Mouse (Mus musculus) granulocyte monocyte progenitor cell, adult 5-6 weeks (primary cell): ENCODE measurements around the gene Gsdma3. TPM values are rescaled to one million over a fixed set of nuclear protein-coding genes. Genes with fewer than 3 reads are reported as not detected.
A peak's percentile ranks its signal among the peaks of the same experiment; 100 is the strongest.
"Not testable (repeated sequence)": the region's sequence is repeated elsewhere in the genome, so short reads cannot be mapped to it uniquely, and the experiment has no call there.

Experiments
- ATAC-seq: replicated peaks from 2 replicates; pipeline ENCODE4 v1.8.0; 2016; ENCODE audit warnings: mild to moderate bottlenecking, moderate TSS enrichment, inconsistent platforms; ENCODE audit not compliant: poor library complexity, severe bottlenecking
- total RNA-seq, 2 experiments: library from RNA; stranded (forward) in 1 of 2; stranded (reverse) in 1 of 2; fragments of 200-712, 200-1000 nt in 1 of 2; fragments of >200 nt in 1 of 2; fragmentation: Nextera tagmentation in 1 of 2; gene quantifications; 2 replicates each; pipeline ENCODE4 v1.2.3; 2014 to 2017

Gsdma3 gene
- total RNA-seq, 2 experiments from 2014 or later = not detected

DNA sequence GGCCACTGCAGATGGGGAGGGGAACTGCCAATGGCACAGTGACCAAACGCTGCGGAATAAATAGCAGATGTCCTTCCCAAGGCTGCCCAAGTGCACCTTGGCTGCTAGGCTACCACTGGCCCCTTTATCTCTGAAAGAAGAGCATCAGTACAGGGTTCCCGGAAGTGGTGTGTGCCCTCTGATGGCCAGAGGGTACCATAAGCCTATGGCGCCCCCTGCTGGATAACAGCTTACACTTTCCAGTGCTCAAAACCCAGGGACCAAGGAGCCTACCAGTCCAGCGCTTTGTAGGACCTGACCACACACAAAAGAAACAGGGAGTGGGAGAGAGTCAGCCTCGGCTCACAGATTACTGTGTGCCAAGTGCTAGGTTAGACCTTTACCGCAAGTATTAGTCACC is 28.9 kb downstream of the Gsdma3 start:
- ATAC-seq = peak; percentile 93

DNA sequence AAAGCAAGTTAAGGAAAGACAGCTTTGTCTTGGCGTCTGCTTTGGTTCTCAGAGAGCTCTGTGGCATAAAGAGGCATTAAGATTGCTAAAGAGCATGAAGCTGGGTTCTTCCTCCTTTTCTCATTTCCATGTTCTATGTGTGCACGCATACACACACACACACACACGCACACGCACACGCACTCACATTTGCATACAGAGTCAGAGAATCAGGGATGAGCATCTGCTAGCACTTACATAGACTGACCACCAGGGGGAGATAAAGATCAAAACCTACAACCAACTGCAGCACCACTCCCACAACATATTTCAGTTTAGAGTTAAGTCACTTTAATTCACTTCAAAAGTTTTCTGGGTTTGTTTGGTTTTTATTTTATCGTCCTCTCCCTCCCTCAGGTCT is 34.4 kb downstream of the Gsdma3 start:
- ATAC-seq = peak; percentile 98

DNA sequence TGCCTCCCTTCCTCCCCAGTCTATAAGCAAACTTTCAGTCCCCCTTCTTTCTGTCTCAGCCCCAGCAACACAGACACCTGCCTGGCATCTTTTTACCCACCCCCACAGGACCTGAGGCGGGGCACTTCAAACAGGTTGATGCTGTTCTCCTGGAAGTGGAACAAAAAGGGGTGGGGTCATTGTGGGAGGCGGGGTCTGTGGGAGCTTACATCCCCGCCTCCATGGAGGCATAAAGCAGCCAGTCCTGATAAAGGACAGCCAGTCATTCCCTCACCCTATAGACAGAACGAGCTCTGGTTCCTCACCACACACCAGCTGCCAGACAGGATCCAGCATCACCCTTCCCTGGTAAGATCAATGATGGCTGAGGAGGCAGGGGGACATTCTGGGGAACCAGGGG is 37.9 kb downstream of the Gsdma3 start, which contains the start of gene Gsdma:
Gsdma (plus strand) TSS at position 261 of the 400 bp plus-strand sequence.
- no peak for ATAC-seq

DNA sequence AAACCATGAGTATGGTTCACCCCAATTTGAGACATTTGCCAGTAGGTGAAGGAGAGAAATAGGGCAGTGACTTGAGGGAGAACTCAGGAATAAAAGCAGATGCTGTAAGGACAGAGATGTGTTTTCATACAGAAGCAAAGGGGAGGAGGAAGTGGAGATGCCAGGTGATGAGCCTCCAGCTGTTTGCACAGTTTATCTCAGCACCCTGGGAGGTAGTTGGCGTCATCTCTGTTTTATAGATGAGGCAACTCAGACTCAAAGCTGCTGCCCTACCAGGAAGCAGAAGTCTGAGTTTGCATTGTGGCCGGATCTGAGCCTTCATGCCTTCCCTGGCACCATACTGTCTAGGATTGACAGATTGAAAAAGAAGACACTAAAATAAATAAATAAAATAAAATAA is 42.8 kb downstream of the Gsdma3 start:
- no peak for ATAC-seq

DNA sequence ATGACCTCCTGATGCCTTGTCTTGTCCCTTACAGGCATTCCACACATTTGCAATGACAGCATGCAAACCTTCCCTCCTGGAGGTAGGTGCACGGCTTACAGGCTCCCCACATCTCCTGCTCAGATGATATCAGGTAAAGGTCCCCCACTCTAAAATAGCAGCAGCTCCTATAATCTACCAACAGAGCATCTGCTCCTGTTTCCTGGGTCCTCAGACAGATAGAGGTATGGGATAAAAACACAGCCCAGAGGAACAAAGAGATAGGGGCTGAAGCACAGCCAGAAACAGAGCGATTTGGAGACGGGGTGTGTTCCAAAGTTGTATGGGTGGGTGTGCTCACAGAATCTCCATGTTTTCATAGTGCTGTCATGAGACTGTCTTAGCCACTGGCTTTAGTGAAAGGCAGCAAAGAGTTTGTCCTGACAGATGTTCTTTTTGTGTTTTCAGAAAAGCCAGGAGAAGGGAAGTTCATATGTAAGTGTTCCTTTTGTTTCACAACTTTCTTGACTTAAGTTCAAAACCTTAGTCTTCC is 45.2 kb downstream of the Gsdma3 start:
- ATAC-seq = no peak

DNA sequence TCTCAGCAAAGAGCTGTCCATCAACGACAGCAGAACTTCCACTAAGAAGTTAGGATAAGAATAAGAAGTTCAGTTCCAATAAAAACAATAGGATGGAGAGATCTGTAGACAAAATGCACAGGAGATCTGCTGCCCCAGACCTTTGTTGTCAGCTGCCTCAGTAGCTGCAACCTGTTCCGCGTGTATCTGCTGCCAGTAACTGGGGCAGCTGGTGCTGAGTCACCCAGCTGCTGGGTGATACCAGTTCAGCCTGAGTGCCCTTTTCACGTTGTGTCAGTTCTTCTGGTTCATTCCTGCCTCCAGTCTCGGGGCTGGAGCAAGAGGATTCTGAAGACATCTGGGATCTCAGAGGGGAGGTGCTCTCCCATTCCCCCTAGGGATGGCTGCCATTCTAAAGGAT is 45.7 kb downstream of the Gsdma3 start:
- no peak for ATAC-seq

DNA sequence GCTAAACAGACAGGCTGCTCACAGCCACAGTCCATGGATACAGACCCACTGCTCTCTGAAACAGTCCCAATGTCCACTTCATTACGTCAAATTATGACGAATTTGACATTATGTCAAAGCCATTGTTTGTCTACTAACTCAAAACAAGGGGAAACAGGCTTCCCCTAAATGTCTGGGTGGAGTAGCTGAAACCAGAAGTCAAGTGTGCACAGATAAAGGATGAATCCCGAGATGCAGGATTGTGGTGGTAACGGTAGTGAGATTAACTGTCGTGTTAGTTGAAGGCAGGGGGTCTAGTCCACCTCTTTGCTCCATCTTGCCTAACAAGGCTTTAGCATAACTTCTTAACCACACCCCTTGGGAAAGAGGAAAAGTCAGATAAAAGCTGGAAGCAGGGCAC is 46.3 kb downstream of the Gsdma3 start:
- no peak for ATAC-seq

DNA sequence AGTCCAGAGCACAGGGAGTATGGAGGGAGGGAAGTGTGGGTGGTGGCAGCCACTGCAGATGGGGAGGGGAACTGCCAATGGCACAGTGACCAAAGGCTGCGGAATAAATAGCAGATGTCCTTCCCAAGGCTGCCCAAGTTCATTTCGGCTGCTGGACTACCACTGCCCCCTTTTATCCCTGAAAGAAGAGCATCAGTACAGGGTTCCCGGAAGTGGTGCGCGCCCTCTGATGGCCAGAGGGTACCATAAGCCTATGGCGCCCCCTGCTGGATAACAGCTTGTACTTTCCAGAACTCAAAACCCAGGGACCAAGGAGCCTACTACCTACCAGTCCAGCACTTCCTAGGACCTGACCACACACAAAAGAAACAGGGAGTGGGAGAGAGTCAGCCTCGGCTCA is 47.0 kb downstream of the Gsdma3 start:
- peak; percentile 88 for ATAC-seq

DNA sequence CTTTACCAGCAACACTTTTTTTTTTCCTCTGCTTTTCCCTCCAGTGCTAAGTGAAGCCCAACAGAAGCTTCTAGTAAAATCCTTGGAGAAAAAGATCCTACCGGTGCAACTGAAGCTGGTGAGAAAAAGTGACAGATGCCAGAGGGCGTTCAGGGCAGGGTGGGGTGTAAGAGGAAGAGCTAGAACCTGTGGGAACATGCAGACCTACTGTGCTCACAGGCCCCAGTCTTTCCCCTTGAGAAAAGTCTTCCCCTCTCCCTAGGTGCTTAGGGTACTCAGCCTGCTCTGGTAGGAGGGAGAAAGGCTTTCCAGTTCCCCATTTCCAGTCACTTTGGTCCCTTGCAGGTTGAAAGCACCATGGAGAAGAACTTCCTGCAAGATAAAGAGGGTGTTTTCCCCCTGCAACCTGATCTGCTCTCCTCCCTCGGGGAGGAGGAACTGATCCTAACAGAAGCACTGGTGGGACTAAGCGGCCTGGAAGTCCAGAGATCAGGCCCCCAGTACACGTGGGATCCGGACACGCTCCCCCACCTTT is 49.7 kb downstream of the Gsdma3 start:
- ATAC-seq = no peak

DNA sequence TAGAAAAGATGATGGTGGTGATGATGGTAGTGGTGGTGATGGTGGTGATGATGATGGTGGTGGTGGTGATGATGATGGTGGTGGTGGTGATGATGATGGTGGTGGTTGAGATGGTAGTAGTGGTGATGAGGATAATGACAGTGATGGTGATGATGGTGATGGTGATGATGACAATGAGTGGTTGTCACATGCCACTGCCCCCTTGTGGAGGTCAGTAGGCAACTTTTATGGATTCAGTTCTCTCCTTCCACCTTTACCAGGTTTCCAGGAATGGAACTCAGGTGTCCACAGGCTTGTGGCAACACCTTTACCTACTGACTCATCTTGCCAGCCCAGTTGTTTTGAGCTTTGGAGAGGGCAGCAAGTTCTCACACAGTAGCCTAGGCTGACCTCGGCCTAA is 53.9 kb downstream of the Gsdma3 start:
- no peak for ATAC-seq

DNA sequence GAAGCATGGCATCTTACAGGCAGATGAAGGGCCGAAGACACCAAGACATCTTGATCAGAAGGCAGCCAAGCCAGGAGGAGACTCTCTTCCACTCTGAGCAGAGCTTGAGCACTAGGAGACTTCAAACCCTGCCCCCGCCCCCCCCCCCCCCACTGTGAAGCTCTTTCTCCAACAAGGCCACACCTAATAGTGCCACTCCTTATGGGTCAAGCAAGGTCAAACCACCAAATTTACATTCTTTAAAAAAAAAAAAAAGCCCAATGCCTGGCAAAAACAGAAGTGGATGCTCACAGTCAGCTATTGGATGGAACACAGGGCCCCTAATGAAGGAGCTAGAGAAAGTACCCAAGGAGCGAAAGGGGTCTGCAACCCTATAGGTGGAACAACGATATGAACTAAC is 54.4 kb downstream of the Gsdma3 start:
- not testable (repeated sequence) for ATAC-seq

DNA sequence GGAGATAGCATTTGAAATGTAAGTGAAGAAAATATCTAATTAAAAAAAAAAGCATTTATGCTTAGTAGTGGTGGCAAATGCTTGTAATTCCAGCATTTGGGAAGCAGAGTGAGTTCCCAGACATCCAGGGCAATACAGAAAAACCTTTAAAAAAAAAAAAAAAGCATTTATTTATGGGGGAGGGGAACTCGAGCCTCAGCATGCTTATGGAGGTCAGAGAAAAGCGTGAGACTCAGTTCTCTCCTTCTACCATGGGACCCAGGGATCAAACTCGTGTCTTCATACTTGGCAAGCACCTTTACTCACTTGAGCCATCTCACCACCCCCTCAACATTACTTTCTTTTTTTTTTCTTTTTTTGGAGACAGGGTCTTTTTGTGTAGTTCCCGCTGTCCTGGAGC is 55.0 kb downstream of the Gsdma3 start:
- no peak for ATAC-seq

DNA sequence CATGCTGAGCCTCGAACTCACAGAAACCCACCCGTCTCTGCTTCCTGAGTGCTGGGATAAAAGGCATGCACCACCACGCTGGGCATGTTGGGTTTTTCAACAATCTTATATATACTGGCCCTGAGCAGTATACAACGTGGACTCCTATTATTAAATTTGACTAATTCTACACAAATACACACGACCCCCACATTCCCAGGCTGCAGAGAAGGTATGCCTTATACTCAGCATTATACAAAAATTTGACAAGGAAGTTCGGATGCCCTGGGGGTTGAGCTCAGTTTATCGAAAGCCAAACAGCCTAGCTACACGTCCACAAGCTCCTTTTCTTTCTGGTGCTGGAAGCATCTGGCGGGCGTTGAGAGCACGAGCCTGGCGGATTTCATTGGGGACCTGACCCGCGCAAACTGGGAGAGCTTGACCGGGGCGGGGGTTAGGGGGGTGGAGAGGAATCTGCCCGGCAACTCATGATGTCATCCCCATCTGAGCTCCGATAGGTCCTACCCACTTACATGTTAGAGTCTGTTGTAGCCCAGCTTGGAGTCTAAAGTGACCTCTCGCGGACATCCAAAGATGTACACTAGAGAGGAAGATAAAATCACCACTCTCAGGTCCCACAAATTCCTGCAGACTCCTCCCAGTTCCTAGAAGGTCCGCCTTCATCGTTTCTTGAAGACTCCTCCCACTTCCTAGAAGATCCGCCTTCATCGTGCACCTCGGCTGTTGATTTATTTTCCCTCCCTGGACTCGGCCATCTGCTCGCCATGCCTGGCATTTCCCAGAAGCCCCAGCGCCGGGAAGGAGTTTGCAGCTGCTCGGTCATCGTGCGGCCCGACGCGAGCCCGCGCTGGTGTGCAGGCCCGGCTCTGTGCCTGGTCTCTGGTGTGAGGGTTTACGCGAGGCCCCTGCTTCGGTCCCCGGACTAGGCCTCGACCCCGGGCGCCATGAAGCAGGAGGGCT is 55.9 kb downstream of the Gsdma3 start, which contains the start of gene Psmd3:
Psmd3 (plus strand) TSS at position 769 of the 960 bp plus-strand sequence.
- ATAC-seq = peak; percentile 94

DNA sequence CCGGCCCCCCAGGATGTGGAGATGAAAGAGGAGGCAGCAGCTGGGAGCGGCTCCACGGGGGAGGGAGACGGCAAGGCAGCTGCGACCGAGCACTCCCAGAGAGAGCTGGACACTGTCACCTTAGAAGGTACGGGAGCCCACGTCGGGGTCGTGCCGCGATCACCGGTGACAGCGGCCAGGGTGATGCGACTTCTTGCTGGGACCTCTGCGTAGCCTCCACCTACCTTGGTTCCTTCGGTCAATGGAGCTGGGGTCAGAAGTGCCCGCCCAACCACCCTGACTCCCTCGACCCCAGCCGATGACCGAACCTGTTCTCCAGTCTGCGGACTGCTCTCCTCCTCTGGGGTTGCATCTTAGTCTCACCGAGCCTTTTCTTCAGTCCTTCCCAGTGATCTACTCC is 56.7 kb downstream of the Gsdma3 start:
- no peak for ATAC-seq

DNA sequence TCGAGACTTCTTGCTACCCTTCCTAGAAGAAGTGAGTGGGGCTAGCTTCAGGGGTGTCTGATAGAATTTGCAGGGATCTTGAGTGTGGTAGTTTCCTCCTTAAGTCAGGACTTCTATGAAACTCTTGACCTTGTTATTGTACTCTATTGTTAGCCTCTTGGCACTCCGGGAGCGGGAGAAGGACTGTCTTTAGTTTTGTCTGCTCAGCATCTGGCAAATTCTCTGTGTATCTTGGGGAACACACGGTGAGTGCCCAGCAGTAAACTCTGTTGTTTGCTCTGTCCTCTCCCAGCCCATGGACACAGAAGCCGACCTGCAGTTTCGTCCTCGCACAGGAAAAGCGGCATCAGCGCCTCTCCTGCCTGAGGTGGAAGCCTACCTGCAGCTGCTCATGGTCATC is 59.5 kb downstream of the Gsdma3 start:
- ATAC-seq = no peak

DNA sequence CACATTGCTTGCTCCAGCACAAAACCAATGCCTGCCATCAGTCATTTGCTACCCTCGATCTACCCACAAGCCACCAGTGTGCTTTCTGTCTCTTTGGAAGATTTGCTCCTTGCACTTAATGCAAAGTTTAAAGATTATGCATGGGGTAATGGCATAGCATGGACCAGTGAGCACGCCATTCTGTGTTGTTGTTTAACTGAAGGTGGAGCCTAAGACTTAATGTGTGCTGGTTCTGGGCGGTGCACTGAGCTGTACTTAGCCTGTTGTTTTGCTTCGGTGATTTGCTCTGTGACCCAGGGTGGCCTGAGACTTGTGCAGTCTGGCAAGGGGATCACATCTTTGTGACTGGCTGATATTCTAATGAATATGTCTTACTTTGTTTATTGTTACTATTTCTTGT is 60.8 kb downstream of the Gsdma3 start:
- no peak for ATAC-seq

Other genes with a start within 250 kb of the Gsdma3 start
- not detected in 2 replicates for gene Tcap, start 242.5 kb upstream of the Gsdma3 start, total RNA-seq (2014; fragmentation: Nextera tagmentation)
- not detected in 2 replicates for gene Tcap, start 242.5 kb upstream of the Gsdma3 start, total RNA-seq (2017)
- gene Pnmt, start 239.9 kb upstream of the Gsdma3 start, total RNA-seq (2014; fragmentation: Nextera tagmentation) = not detected in 2 replicates
- gene Pnmt, start 239.9 kb upstream of the Gsdma3 start, total RNA-seq (2017) = not detected in 2 replicates
- gene Pgap3, start 225.9 kb upstream of the Gsdma3 start, total RNA-seq (2014; fragmentation: Nextera tagmentation) = 1.3 and 3.1 TPM in 2 replicates
- 1.4 and 2.8 TPM in 2 replicates for gene Pgap3, start 225.9 kb upstream of the Gsdma3 start, total RNA-seq (2017)
- not detected in 2 replicates for gene Erbb2, start 213.9 kb upstream of the Gsdma3 start, total RNA-seq (2014; fragmentation: Nextera tagmentation)
- gene Erbb2, start 213.9 kb upstream of the Gsdma3 start, total RNA-seq (2017) = not detected in 2 replicates
- 66.2 and 84.5 TPM in 2 replicates for gene Mien1, start 187.4 kb upstream of the Gsdma3 start, total RNA-seq (2014; fragmentation: Nextera tagmentation)
- gene Mien1, start 187.4 kb upstream of the Gsdma3 start, total RNA-seq (2017) = 23.7 and 24.9 TPM in 2 replicates
- gene Grb7, start 180.0 kb upstream of the Gsdma3 start, total RNA-seq (2014; fragmentation: Nextera tagmentation) = not detected in 2 replicates
- not detected in 2 replicates for gene Grb7, start 180.0 kb upstream of the Gsdma3 start, total RNA-seq (2017)
- gene Ikzf3, start 80.3 kb upstream of the Gsdma3 start, total RNA-seq (2014; fragmentation: Nextera tagmentation) = 0.15 TPM in 1 of 2 replicates, not detected in the other
- not detected in 2 replicates for gene Ikzf3, start 80.3 kb upstream of the Gsdma3 start, total RNA-seq (2017)
- gene Zpbp2, start 75.3 kb upstream of the Gsdma3 start, total RNA-seq (2014; fragmentation: Nextera tagmentation) = 1.6 TPM in 1 of 2 replicates, not detected in the other
- not detected in 2 replicates for gene Zpbp2, start 75.3 kb upstream of the Gsdma3 start, total RNA-seq (2017)
- gene Ormdl3, start 39.0 kb upstream of the Gsdma3 start, total RNA-seq (2014; fragmentation: Nextera tagmentation) = 5.9 and 7.3 TPM in 2 replicates
- 7.7 and 8.6 TPM in 2 replicates for gene Ormdl3, start 39.0 kb upstream of the Gsdma3 start, total RNA-seq (2017)
- gene Lrrc3c, start 28.1 kb upstream of the Gsdma3 start, total RNA-seq (2014; fragmentation: Nextera tagmentation) = not detected in 2 replicates
- not detected in 2 replicates for gene Lrrc3c, start 28.1 kb upstream of the Gsdma3 start, total RNA-seq (2017)
- gene Gm12355, start 699 bp upstream of the Gsdma3 start, total RNA-seq (2014; fragmentation: Nextera tagmentation) = 1.6 and 1.8 TPM in 2 replicates
- gene Gm12355, start 699 bp upstream of the Gsdma3 start, total RNA-seq (2017) = 4.8 and 9.5 TPM in 2 replicates
- not detected in 2 replicates for gene Gsdma2, start 20.4 kb downstream of the Gsdma3 start, total RNA-seq (2014; fragmentation: Nextera tagmentation)
- gene Gsdma2, start 20.4 kb downstream of the Gsdma3 start, total RNA-seq (2017) = not detected in 2 replicates
- gene Gsdma, start 38.0 kb downstream of the Gsdma3 start, total RNA-seq (2014; fragmentation: Nextera tagmentation) = not detected in 2 replicates
- gene Gsdma, start 38.0 kb downstream of the Gsdma3 start, total RNA-seq (2017) = not detected in 2 replicates
- 77.3 and 81.3 TPM in 2 replicates for gene Psmd3, start 56.2 kb downstream of the Gsdma3 start, total RNA-seq (2014; fragmentation: Nextera tagmentation)
- gene Psmd3, start 56.2 kb downstream of the Gsdma3 start, total RNA-seq (2017) = 67.4 and 90.0 TPM in 2 replicates
- gene Csf3, start 74.9 kb downstream of the Gsdma3 start, total RNA-seq (2014; fragmentation: Nextera tagmentation) = not detected in 2 replicates
- not detected in 2 replicates for gene Csf3, start 74.9 kb downstream of the Gsdma3 start, total RNA-seq (2017)
- 57.3 and 68.2 TPM in 2 replicates for gene Med24, start 103.1 kb downstream of the Gsdma3 start, total RNA-seq (2014; fragmentation: Nextera tagmentation)
- 37.6 and 42.6 TPM in 2 replicates for gene Med24, start 103.1 kb downstream of the Gsdma3 start, total RNA-seq (2017)
- 39.3 and 39.5 TPM in 2 replicates for gene Thra, start 114.3 kb downstream of the Gsdma3 start, total RNA-seq (2014; fragmentation: Nextera tagmentation)
- gene Thra, start 114.3 kb downstream of the Gsdma3 start, total RNA-seq (2017) = 23.0 and 24.2 TPM in 2 replicates
- gene Nr1d1, start 149.0 kb downstream of the Gsdma3 start, total RNA-seq (2014; fragmentation: Nextera tagmentation) = 2.3 and 2.8 TPM in 2 replicates
- 1.2 TPM in 1 of 2 replicates, not detected in the other for gene Nr1d1, start 149.0 kb downstream of the Gsdma3 start, total RNA-seq (2017)
- 72.7 and 75.0 TPM in 2 replicates for gene Msl1, start 169.2 kb downstream of the Gsdma3 start, total RNA-seq (2014; fragmentation: Nextera tagmentation)
- gene Msl1, start 169.2 kb downstream of the Gsdma3 start, total RNA-seq (2017) = 59.8 and 70.1 TPM in 2 replicates
- gene Casc3, start 178.5 kb downstream of the Gsdma3 start, total RNA-seq (2014; fragmentation: Nextera tagmentation) = 46.1 and 46.7 TPM in 2 replicates
- gene Casc3, start 178.5 kb downstream of the Gsdma3 start, total RNA-seq (2017) = 13.6 and 31.8 TPM in 2 replicates
- gene Rapgefl1, start 210.4 kb downstream of the Gsdma3 start, total RNA-seq (2014; fragmentation: Nextera tagmentation) = 2.0 TPM in 1 of 2 replicates, not detected in the other
- 0.30 TPM in 1 of 2 replicates, not detected in the other for gene Rapgefl1, start 210.4 kb downstream of the Gsdma3 start, total RNA-seq (2017)
- gene Wipf2, start 237.3 kb downstream of the Gsdma3 start, total RNA-seq (2014; fragmentation: Nextera tagmentation) = 8.6 and 11.4 TPM in 2 replicates
- gene Wipf2, start 237.3 kb downstream of the Gsdma3 start, total RNA-seq (2017) = 2.7 and 2.8 TPM in 2 replicates